Mouse (Mus musculus) heart, embryonic 10.5 days (tissue): ENCODE measurements at regions not wholly inside any gene's neighbourhood (a gene's known extent, or its start where the extent isn't known, plus 50 kb on each side); places are given as distances from the start of the nearest gene placed in this dataset.

Source experiments
- DNase-seq: peaks from one replicate; pipeline ENCODE4 v3.0.0-alpha.2; 2017; ENCODE audit warnings: low spot score
- H3K27ac ChIP-seq: fragments of 300-500 bp; sonication (generic); 2 replicates; pipeline ENCODE4 v1.5.1; 2016; ENCODE audit warnings: mild to moderate bottlenecking
- H3K27me3 ChIP-seq: fragments of 300-500 bp; sonication (generic); 2 replicates; pipeline ENCODE4 v1.6.1; 2016; ENCODE audit warnings: mild to moderate bottlenecking; ENCODE audit not compliant: poor library complexity, insufficient read depth, severe bottlenecking
- H3K36me3 ChIP-seq: fragments of 300-500 bp; sonication (generic); 2 replicates; pipeline ENCODE4 v1.6.1; 2016; ENCODE audit warnings: mild to moderate bottlenecking, moderate library complexity
- H3K4me1 ChIP-seq: fragments of 300-500 bp; sonication (generic); 2 replicates; pipeline ENCODE4 v1.6.1; 2016; ENCODE audit warnings: mild to moderate bottlenecking
- H3K4me3 ChIP-seq: fragments of 300-500 bp; sonication (generic); 2 replicates; pipeline ENCODE4 v1.5.1; 2016; ENCODE audit warnings: mild to moderate bottlenecking, moderate library complexity
- H3K9me3 ChIP-seq: fragments of 300-500 bp; sonication (generic); 2 replicates; pipeline ENCODE4 v1.6.1; 2016; ENCODE audit warnings: mild to moderate bottlenecking, moderate library complexity
- WGBS: fragments of 180-500 bp; shearing (Covaris S2); methylation state at CpG from one replicate; pipeline ENCODE4 v1.1.7; 2016; 5-methylcytosine and 5-hydroxymethylcytosine counted together

GRCm38 (mm10) chr6:31121008-31121407 lies 162.1 kb upstream of the Klf14 start:
- H3K36me3 ChIP-seq, result no peaks in the 10 kb centered on the region
- no peak for DNase-seq
- peaks cover 31% of the 10 kb centered on the region for H3K4me1 ChIP-seq
- no peaks in the 10 kb centered on the region for H3K27me3 ChIP-seq
- WGBS, result 48% methylated on average over 8 of the region's 8 CpGs
- H3K9me3 ChIP-seq, result no peaks in the 10 kb centered on the region
- no peak overlapping the region for H3K4me3 ChIP-seq
- peak overlapping the region; percentile 47; the same call in 1 of the 2 replicates for H3K27ac ChIP-seq

DNA sequence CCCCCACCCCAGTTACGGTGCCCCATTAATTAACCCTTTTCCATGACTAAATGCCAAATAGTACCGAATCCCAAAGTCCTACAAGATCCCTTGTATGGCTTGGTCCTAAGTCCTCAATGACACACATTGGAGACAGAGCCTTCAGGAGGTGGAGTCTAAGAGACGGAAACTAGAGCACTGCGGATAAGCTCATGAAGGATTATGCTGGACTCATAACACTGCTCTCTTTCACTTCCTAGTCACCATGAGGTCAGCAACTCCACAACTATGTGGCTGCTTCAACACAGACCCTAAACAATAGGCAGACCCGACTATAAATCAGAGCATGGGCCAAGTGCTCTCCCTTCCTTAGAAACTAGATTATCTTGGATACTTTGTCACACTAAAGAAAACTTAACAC lies 164.0 kb upstream of the Klf14 start:
- WGBS, result 88% methylated on average over 5 of the region's 5 CpGs
- DNase-seq, result no peak
- Histone ChIP-seq H3K27ac (no peak overlapping the region), H3K9me3 (no peaks in the 10 kb centered on the region), H3K4me1 (peaks cover 22% of the 10 kb centered on the region), H3K27me3 (no peaks in the 10 kb centered on the region), H3K4me3 (no peak overlapping the region), H3K36me3 (no peaks in the 10 kb centered on the region)

GRCm38 (mm10) chr6:31123342-31123990 lies 164.6 kb upstream of the Klf14 start:
- WGBS, result 80% methylated on average over 4 of the region's 4 CpGs
- no peaks in the 10 kb centered on the region for H3K36me3 ChIP-seq

GRCm38 (mm10) chr6:31124076-31124475 lies 165.2 kb upstream of the Klf14 start:
- H3K4me3 ChIP-seq, result no peak overlapping the region
- no peaks in the 10 kb centered on the region for H3K27me3 ChIP-seq
- no peaks in the 10 kb centered on the region for H3K9me3 ChIP-seq
- H3K4me1 ChIP-seq, result peaks cover 22% of the 10 kb centered on the region
- 66% methylated on average over 6 of the region's 6 CpGs for WGBS
- no peak overlapping the region for H3K27ac ChIP-seq
- no peak for DNase-seq
- H3K36me3 ChIP-seq, result no peaks in the 10 kb centered on the region

More at GRCm38 (mm10) chr6:31123342-31123990, 164.6 kb upstream of the Klf14 start:
- H3K27me3 ChIP-seq, result no peaks in the 10 kb centered on the region
- no peaks in the 10 kb centered on the region for H3K9me3 ChIP-seq
- DNase-seq, result no peak
- H3K27ac ChIP-seq, result peak overlapping the region; percentile 29; the same call in 1 of the 2 replicates
- no peak overlapping the region for H3K4me3 ChIP-seq
- peaks cover 22% of the 10 kb centered on the region for H3K4me1 ChIP-seq

DNA sequence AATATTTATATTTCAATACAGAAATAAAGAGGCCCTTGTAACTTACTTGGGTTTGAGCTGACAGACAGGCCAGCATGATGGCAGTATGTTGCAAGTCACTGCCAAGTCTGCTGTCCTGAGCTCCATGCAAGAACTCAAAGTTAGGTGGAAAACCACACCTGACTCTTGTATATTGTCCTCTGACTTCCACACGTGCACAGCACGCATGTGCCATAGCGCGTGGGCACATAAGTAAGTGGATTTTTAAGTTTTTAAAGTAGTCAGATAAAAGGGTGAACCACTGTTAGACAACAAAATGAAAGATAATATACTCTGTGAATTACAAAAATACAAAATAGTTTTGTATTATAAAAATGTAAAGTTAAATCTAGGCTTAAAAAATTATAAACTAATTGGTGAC lies 166.0 kb upstream of the Klf14 start:
- WGBS, result 93% methylated on average over 4 of the region's 4 CpGs
- Histone ChIP-seq H3K36me3 (no peaks in the 10 kb centered on the region), H3K9me3 (no peaks in the 10 kb centered on the region), H3K27me3 (no peaks in the 10 kb centered on the region), H3K27ac (no peak overlapping the region), H3K4me1 (peaks cover 18% of the 10 kb centered on the region), H3K4me3 (no peak overlapping the region)
- no peak for DNase-seq

DNA sequence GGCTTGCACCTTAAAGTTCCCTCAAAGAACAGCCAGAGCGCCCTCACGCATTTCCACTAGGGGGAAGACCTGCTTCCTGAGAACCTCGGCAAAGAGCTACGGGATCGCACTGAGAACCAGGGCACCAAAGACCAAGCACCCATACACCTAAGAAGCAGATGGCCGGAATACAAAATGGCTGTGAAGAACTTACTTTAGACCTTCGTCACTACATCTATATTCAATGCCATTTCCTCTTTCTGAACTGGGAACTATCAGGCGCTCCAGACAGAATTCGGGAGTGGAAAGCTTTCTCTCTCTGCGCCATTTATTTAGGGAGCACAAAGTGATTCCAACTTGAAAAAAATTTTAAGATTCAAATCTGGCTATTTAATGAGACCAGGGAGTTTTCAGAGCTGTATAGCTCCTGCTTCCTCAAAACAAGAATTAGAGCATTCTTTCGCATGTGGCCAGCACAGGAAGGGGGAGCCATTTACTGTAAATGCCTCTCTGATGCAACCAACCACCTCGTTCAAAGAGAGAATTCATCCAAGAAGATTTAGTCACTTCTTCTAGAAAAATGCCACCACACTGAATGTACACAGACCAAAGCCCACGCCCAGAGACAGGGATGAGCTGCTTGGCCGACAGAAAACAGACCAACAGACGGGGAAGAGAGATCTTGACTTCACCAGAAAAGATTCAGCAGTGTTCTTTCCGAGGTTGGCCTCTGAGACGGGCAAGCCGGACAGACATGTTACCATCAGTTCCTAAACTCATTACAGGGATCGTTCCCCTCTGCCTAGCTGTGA lies 166.6 kb upstream of the Klf14 start:
- 68% methylated on average over 19 of the region's 19 CpGs for WGBS
- H3K27me3 ChIP-seq, result no peaks in the 10 kb centered on the region
- H3K27ac ChIP-seq, result no peak overlapping the region
- H3K9me3 ChIP-seq, result no peaks in the 10 kb centered on the region
- H3K4me3 ChIP-seq, result no peak overlapping the region
- H3K36me3 ChIP-seq, result no peaks in the 10 kb centered on the region
- DNase-seq, result no peak
- peaks cover 18% of the 10 kb centered on the region for H3K4me1 ChIP-seq

DNA sequence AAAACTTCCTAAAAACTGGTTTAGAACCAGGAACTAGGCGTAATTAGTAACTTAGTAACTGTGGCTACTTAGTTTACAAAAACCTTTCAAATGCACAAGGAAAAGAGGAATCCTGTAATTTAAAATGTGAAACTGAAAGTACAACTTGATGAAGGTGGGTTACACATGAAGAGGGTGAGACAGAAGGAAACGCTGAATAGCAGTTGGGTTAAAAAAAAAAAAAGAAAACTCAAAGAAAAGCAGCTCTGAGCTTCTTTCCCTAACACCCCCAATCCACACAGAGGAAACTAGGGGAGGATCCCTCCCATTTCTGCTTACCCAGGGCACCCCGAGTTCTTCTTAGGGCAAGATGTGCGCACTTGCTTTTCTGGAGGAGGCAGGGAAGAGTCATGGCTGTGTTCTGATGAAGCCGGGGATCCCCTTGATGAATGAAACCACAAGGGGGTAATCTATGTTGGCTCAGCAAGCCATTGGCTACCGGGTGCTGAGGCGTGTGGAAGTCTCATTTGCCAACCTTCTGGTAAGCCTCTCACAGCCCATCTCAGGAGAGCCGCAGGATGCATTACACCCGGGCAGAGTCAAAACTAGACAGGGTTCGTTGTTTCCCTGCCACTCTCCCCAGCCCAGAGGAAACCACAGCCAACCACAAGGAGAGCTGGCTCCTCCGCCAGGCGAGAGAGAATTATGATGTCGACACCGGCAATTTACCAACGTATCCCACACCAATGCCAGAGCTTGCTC lies 167.4 kb upstream of the Klf14 start:
- H3K4me1 ChIP-seq, result peaks cover 12% of the 10 kb centered on the region
- H3K27me3 ChIP-seq, result no peaks in the 10 kb centered on the region
- no peak for DNase-seq
- H3K36me3 ChIP-seq, result no peaks in the 10 kb centered on the region
- no peak overlapping the region for H3K27ac ChIP-seq
- WGBS, result 75% methylated on average over 15 of the region's 15 CpGs
- no peak overlapping the region for H3K4me3 ChIP-seq
- no peaks in the 10 kb centered on the region for H3K9me3 ChIP-seq

DNA sequence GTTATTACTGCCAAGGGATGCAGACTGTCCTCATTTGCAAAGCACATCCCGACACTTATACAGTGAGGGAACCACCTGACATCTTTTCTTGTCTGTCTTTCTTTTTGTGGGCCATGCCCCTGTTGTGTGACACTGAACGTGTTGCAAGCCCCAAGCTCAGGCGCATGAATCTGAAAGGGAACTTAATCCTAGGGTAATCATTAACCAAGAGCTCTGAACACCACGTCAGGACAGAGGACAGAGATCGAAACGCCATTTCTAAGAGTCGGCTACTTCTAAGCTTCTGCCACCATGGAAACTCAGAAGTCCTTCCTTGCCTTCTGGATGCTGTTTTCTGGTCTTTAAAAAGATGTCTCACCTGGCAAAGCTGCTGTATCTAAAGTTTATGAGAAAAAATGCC lies 170.3 kb upstream of the Klf14 start:
- Histone ChIP-seq H3K27ac (no peak overlapping the region), H3K9me3 (no peaks in the 10 kb centered on the region), H3K27me3 (no peaks in the 10 kb centered on the region), H3K4me1 (peaks cover 6% of the 10 kb centered on the region; the same call in 1 of the 2 replicates), H3K4me3 (no peak overlapping the region), H3K36me3 (no peaks in the 10 kb centered on the region)
- no peak for DNase-seq
- 82% methylated on average over 7 of the region's 7 CpGs for WGBS

GRCm38 (mm10) chr6:31129987-31130386 lies 171.1 kb upstream of the Klf14 start:
- Histone ChIP-seq H3K9me3 (no peaks in the 10 kb centered on the region), H3K27ac (no peak overlapping the region), H3K4me3 (no peak overlapping the region), H3K27me3 (no peaks in the 10 kb centered on the region), H3K4me1 (peaks cover 9% of the 10 kb centered on the region; the same call in 1 of the 2 replicates), H3K36me3 (no peaks in the 10 kb centered on the region)
- no peak for DNase-seq
- 80% methylated on average over 7 of the region's 7 CpGs for WGBS

GRCm38 (mm10) chr6:31130522-31130921 lies 171.6 kb upstream of the Klf14 start:
- WGBS, result 89% methylated on average over 1 of the region's 1 CpGs
- Histone ChIP-seq H3K9me3 (no peaks in the 10 kb centered on the region), H3K27ac (no peak overlapping the region), H3K4me3 (no peak overlapping the region), H3K27me3 (no peaks in the 10 kb centered on the region), H3K36me3 (no peaks in the 10 kb centered on the region), H3K4me1 (peaks cover 12% of the 10 kb centered on the region)
- DNase-seq, result no peak

DNA sequence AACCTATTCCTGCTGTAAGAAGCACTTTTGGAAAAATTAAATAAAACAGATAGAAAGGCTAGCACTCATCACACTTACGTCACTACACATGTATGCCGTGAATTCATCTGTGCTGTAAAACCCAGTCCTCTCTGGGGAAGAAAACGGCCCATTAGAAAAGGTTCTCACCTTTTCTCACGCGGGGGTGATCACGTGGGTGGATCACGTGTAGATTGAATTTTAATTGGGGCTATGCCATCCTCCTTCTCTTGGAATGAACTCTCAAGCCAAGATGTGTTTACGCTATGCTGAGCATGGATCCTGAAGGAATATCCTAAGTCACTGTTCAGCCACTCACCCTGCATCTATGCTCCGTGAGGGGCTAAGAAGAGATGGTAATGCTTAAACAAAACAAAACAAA lies 172.8 kb upstream of the Klf14 start:
- Histone ChIP-seq H3K27ac (no peak overlapping the region), H3K4me3 (no peak overlapping the region), H3K9me3 (no peaks in the 10 kb centered on the region), H3K36me3 (no peaks in the 10 kb centered on the region), H3K4me1 (peaks cover 8% of the 10 kb centered on the region), H3K27me3 (no peaks in the 10 kb centered on the region)
- no peak for DNase-seq
- WGBS, result 85% methylated on average over 9 of the region's 9 CpGs

GRCm38 (mm10) chr6:31132396-31133190 lies 173.7 kb upstream of the Klf14 start:
- Histone ChIP-seq H3K27ac (no peak overlapping the region), H3K9me3 (no peaks in the 10 kb centered on the region), H3K27me3 (no peaks in the 10 kb centered on the region), H3K4me3 (no peak overlapping the region), H3K36me3 (no peaks in the 10 kb centered on the region), H3K4me1 (peaks cover 10% of the 10 kb centered on the region)
- 76% methylated on average over 8 of the region's 8 CpGs for WGBS
- DNase-seq, result no peak
